Mouse (Mus musculus) bone marrow macrophage, adult 2 months (primary cell): ENCODE measurements around the gene Syde1.

Experiments used
- CTCF ChIP-seq: IDR thresholded peaks from 2 replicates; pipeline ENCODE4 v1.5.1; 2012; ENCODE audit warnings: low read depth, mild to moderate bottlenecking, low read length, moderate library complexity
- POLR2A ChIP-seq: IDR thresholded peaks from 2 replicates; pipeline ENCODE4 v1.6.1; 2012; ENCODE audit warnings: mild to moderate bottlenecking, low read depth, low read length, borderline replicate concordance

- TF ChIP-seq POLR2A (no peak), CTCF (no peak)
Measured at GRCm38 (mm10) chr10:78583939-78584338, 7.8 kb downstream of the Syde1 start.
